Mouse (Mus musculus) cortical plate, adult 2 months (tissue): ENCODE measurements around the gene Cmss1.

Experiments
- CTCF ChIP-seq: fragments of 200-500 bp; IDR thresholded peaks from 2 replicates; pipeline ENCODE4 v1.5.1; 2011; ENCODE audit warnings: mild to moderate bottlenecking, control low read depth, low read length; ENCODE audit not compliant: insufficient read depth; ENCODE audit errors: extremely low read depth
- POLR2A ChIP-seq: fragments of 200-500 bp; IDR thresholded peaks from 2 replicates; pipeline ENCODE4 v1.6.1; 2011; ENCODE audit warnings: mild to moderate bottlenecking, low read length, control low read depth; ENCODE audit not compliant: insufficient read depth; ENCODE audit errors: extremely low read depth

DNA sequence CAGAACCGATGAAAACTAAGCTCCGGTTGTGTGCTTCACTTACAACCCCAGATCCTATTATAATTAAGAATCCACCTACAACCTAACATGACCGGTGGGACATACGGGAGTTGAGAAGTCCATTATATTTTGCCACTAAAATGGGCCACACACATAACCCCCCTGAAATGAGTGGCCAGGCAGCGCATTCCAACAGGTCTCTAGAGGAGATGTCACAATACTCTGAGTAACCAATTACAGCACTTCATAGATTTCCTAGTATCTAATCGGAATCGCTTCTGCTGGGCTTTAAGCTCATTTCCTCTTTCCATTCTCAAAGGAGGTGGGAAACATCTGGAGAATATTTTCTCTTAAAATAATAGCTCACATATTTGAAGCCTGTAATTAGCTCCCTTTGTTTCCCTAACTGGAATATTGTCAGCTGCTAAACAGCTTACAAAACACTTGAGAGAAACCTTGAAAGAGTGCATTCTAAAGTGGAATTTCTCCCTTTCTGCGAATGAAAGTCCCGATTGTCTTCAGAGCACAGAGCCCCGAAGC is 34.8 kb upstream of the Cmss1 start:
- no peak for TF ChIP-seq CTCF
- TF ChIP-seq POLR2A = no peak
